Mouse (Mus musculus) MEL (cell line): ENCODE measurements around the gene Epha4. TPM values are rescaled to one million over a fixed set of nuclear protein-coding genes. Genes with fewer than 3 reads are reported as not detected.

Source experiments
- DNase-seq: peaks from one replicate; pipeline ENCODE4 v3.0.0; 2011; ENCODE audit warnings: low read depth, low spot score
- H3K27ac ChIP-seq: 2 replicates; pipeline ENCODE4 v1.5.1; 2012; ENCODE audit warnings: low read depth, mild to moderate bottlenecking, control low read depth, low read length, moderate library complexity; ENCODE audit not compliant: control insufficient read depth
- H3K27me3 ChIP-seq, 2 experiments: fragments of 150-350 bp in 1 of 2; sonication (generic) in 1 of 2; 2 replicates each; pipeline ENCODE4 v1.6.1; 2012; ENCODE audit warnings: low read length in 2 of 2, mild to moderate bottlenecking in 2 of 2, improper control_type of control experiment in 1 of 2, moderate library complexity in 1 of 2; ENCODE audit not compliant: insufficient read depth in 2 of 2, control insufficient read depth in 1 of 2
- H3K36me3 ChIP-seq, 2 experiments: 2 replicates each; pipeline ENCODE4 v1.6.1; 2012 to 2014; ENCODE audit warnings: low read length in 2 of 2, improper control_type of control experiment in 1 of 2, inconsistent platforms in 1 of 2, mild to moderate bottlenecking in 1 of 2; ENCODE audit not compliant: insufficient read depth in 2 of 2, control insufficient read depth in 1 of 2
- H3K4me1 ChIP-seq, 2 experiments: fragments of 150-350 bp in 1 of 2; sonication (generic) in 1 of 2; 2 replicates each; pipeline ENCODE4 v1.6.1; 2012; ENCODE audit warnings: low read length in 2 of 2, improper control_type of control experiment in 1 of 2, mild to moderate bottlenecking in 1 of 2; ENCODE audit not compliant: insufficient read depth in 2 of 2, control insufficient read depth in 1 of 2
- H3K4me3 ChIP-seq, 2 experiments: fragments of 150-350 bp in 1 of 2; sonication (generic) in 1 of 2; 2 replicates each; pipeline ENCODE4 v1.5.1; 2012; ENCODE audit warnings: low read depth in 2 of 2, low read length in 2 of 2, mild to moderate bottlenecking in 2 of 2, moderate library complexity in 2 of 2, control low read depth in 1 of 2, improper control_type of control experiment in 1 of 2; ENCODE audit not compliant: control insufficient read depth in 1 of 2, insufficient read depth in 1 of 2
- H3K79me2 ChIP-seq: 2 replicates; pipeline ENCODE4 v1.6.1; 2012; ENCODE audit warnings: mild to moderate bottlenecking, low read length, moderate library complexity; ENCODE audit not compliant: control insufficient read depth, poor library complexity, insufficient read depth
- H3K9ac ChIP-seq: 2 replicates; pipeline ENCODE4 v1.6.1; 2012; ENCODE audit warnings: low read depth, mild to moderate bottlenecking, control low read depth, low read length, moderate library complexity; ENCODE audit not compliant: control insufficient read depth, poor library complexity, severe bottlenecking
- H3K9me3 ChIP-seq: fragments of 150-350 bp; sonication (generic); replicated peaks from 2 replicates; pipeline ENCODE4 v1.6.1; 2012; ENCODE audit warnings: mild to moderate bottlenecking, low read length, improper control_type of control experiment, moderate library complexity; ENCODE audit not compliant: insufficient read depth
- BHLHE40 ChIP-seq: IDR thresholded peaks from 2 replicates; pipeline ENCODE4 v1.6.1; 2012; ENCODE audit warnings: low read depth, mild to moderate bottlenecking, inconsistent platforms, low read length, improper control_type of control experiment, borderline replicate concordance
- ELF1 ChIP-seq: IDR thresholded peaks from 2 replicates; pipeline ENCODE4 v1.6.1; 2014; ENCODE audit warnings: low read depth, mild to moderate bottlenecking, inconsistent platforms, low read length, improper control_type of control experiment, moderate library complexity
- ETS1 ChIP-seq: IDR thresholded peaks from 2 replicates; pipeline ENCODE4 v1.6.1; 2012; ENCODE audit warnings: low read depth, mild to moderate bottlenecking, inconsistent platforms, low read length, improper control_type of control experiment, moderate library complexity
- GABPA ChIP-seq: IDR thresholded peaks from 2 replicates; pipeline ENCODE4 v1.6.1; 2012; ENCODE audit warnings: low read depth, mild to moderate bottlenecking, inconsistent platforms, low read length, improper control_type of control experiment, moderate library complexity
- GATA1 ChIP-seq: IDR thresholded peaks from 2 replicates; pipeline ENCODE4 v1.6.1; 2011; ENCODE audit warnings: low read depth, low read length, improper control_type of control experiment
- HCFC1 ChIP-seq: IDR thresholded peaks from 2 replicates; pipeline ENCODE4 v1.6.1; 2012; ENCODE audit warnings: low read depth, mild to moderate bottlenecking, inconsistent platforms, low read length, improper control_type of control experiment, moderate library complexity
- JUND ChIP-seq: IDR thresholded peaks from 2 replicates; pipeline ENCODE4 v1.6.1; 2011; ENCODE audit warnings: low read depth, mild to moderate bottlenecking, improper control_type of control experiment, low read length
- MAZ ChIP-seq: IDR thresholded peaks from 2 replicates; pipeline ENCODE4 v1.6.1; 2012; ENCODE audit warnings: low read depth, mild to moderate bottlenecking, inconsistent platforms, low read length, improper control_type of control experiment
- MXI1 ChIP-seq: IDR thresholded peaks from 2 replicates; pipeline ENCODE4 v1.6.1; 2011; ENCODE audit warnings: mild to moderate bottlenecking, low read depth, low read length, improper control_type of control experiment
- MYB ChIP-seq: IDR thresholded peaks from 2 replicates; pipeline ENCODE4 v1.6.1; 2011; ENCODE audit warnings: mild to moderate bottlenecking, low read depth, low read length, improper control_type of control experiment
- MYC ChIP-seq: IDR thresholded peaks from 2 replicates; pipeline ENCODE4 v1.6.1; 2011; ENCODE audit warnings: low read depth, mild to moderate bottlenecking, low read length, improper control_type of control experiment, moderate library complexity
- NRF1 ChIP-seq: IDR thresholded peaks from 2 replicates; pipeline ENCODE4 v1.6.1; 2014; ENCODE audit warnings: low read depth, mild to moderate bottlenecking, inconsistent platforms, low read length, improper control_type of control experiment, moderate library complexity; ENCODE audit not compliant: poor library complexity, insufficient read depth, severe bottlenecking
- POLR2A ChIP-seq, 2 experiments: IDR thresholded peaks; 2 replicates each; pipeline ENCODE4 v1.6.1; 2011 to 2012; ENCODE audit warnings: low read length in 2 of 2, mild to moderate bottlenecking in 2 of 2, control low read depth in 1 of 2, improper control_type of control experiment in 1 of 2, low read depth in 1 of 2, moderate library complexity in 1 of 2; ENCODE audit not compliant: control insufficient read depth in 1 of 2, insufficient read depth in 1 of 2, poor library complexity in 1 of 2
- POLR2AphosphoS2 ChIP-seq: IDR thresholded peaks from 2 replicates; pipeline ENCODE4 v1.6.1; 2011; ENCODE audit warnings: low read length, improper control_type of control experiment
- POLR2AphosphoS5 ChIP-seq: IDR thresholded peaks from 2 replicates; pipeline ENCODE4 v1.6.1; 2012; ENCODE audit warnings: low read depth, borderline replicate concordance, mild to moderate bottlenecking, inconsistent platforms, low read length, moderate library complexity, mixed read lengths
- RAD21 ChIP-seq: IDR thresholded peaks from 2 replicates; pipeline ENCODE4 v1.6.1; 2011; ENCODE audit warnings: mild to moderate bottlenecking, low read depth, low read length, improper control_type of control experiment
- RCOR1 ChIP-seq: IDR thresholded peaks from 2 replicates; pipeline ENCODE4 v1.6.1; 2012; ENCODE audit warnings: low read depth, mild to moderate bottlenecking, inconsistent platforms, low read length, improper control_type of control experiment
- SIN3A ChIP-seq: IDR thresholded peaks from 2 replicates; pipeline ENCODE4 v1.6.1; 2012; ENCODE audit warnings: low read length, improper control_type of control experiment, inconsistent platforms
- TBP ChIP-seq: IDR thresholded peaks from 2 replicates; pipeline ENCODE4 v1.8.0; 2011; ENCODE audit warnings: low read depth, low read length, improper control_type of control experiment
- TCF12 ChIP-seq: IDR thresholded peaks from 2 replicates; pipeline ENCODE4 v1.6.1; 2014; ENCODE audit warnings: low read depth, mild to moderate bottlenecking, inconsistent platforms, low read length, improper control_type of control experiment, moderate library complexity
- UBTF ChIP-seq: IDR thresholded peaks from 2 replicates; pipeline ENCODE4 v1.6.1; 2012; ENCODE audit warnings: low read depth, mild to moderate bottlenecking, inconsistent platforms, low read length, improper control_type of control experiment, moderate library complexity, borderline replicate concordance; ENCODE audit not compliant: insufficient read depth
- USF1 ChIP-seq: IDR thresholded peaks from 2 replicates; pipeline ENCODE4 v1.6.1; 2014; ENCODE audit warnings: low read depth, mild to moderate bottlenecking, inconsistent platforms, low read length, improper control_type of control experiment, moderate library complexity
- USF2 ChIP-seq, 2 experiments: IDR thresholded peaks; 2 replicates each; pipeline ENCODE4 v1.6.1; 2011 to 2012; ENCODE audit warnings: improper control_type of control experiment in 2 of 2, low read length in 2 of 2, borderline replicate concordance in 1 of 2, inconsistent platforms in 1 of 2, low read depth in 1 of 2, mild to moderate bottlenecking in 1 of 2; ENCODE audit not compliant: insufficient read depth in 1 of 2
- ZC3H11A ChIP-seq: IDR thresholded peaks from 2 replicates; pipeline ENCODE4 v1.6.1; 2012; ENCODE audit warnings: low read depth, mild to moderate bottlenecking, inconsistent platforms, low read length, improper control_type of control experiment
- ZKSCAN1 ChIP-seq: IDR thresholded peaks from 2 replicates; pipeline ENCODE4 v1.6.1; 2012; ENCODE audit warnings: low read depth, mild to moderate bottlenecking, inconsistent platforms, low read length, improper control_type of control experiment, moderate library complexity
- polyA plus RNA-seq, 2 experiments: library from polyadenylated mRNA; stranded (reverse) in 1 of 2; unstranded in 1 of 2; fragments of >175 nt in 1 of 2; fragments of >200 nt in 1 of 2; gene quantifications; 2 replicates each; pipeline versions ENCODE4 v1.2.1 to v1.2.4; 2012; ENCODE audit warnings: low replicate concordance in 2 of 2, low read depth in 1 of 2; ENCODE audit not compliant: insufficient read length in 2 of 2, insufficient read depth in 1 of 2, missing spikeins in 1 of 2
- total RNA-seq: library from RNA; depleted of rRNA; stranded (reverse); fragments of 300-350 nt; gene quantifications from 2 replicates; pipeline ENCODE4 v1.2.3, GENCODE M21; 2012

The Epha4 gene
- total and polyA plus RNA-seq, 3 experiments = not detected

DNA sequence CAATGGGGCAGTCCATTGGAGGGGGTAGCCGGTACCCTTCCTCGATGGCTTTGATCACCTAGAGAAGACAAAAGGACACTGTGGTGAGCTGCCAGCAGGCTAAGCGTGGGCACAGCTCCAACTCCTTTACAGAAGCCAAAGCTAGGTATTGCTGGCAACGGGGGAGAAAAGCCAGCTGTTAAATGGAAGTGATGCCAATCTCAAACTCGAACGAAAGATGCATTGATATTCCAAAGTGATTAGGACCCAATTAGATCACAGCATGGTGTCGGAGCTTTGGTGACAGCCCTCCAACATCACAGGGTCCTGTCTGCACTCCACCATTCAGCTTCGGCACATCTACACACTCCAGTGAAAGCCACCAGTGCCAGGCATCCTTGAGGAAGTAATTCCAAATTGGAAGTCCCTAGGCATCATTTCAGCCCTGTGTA lies 137.3 kb downstream of the Epha4 start:
- Histone ChIP-seq H3K27ac (no peak overlapping the region), H3K36me3 (no peaks in the 10 kb centered on the region), H3K9me3 (no peaks in the 10 kb centered on the region), H3K9ac (no peak overlapping the region), H3K4me1 (no peaks in the 10 kb centered on the region), H3K4me3 (no peak overlapping the region), H3K79me2 (no peaks in the 10 kb centered on the region), H3K27me3 (no peaks in the 10 kb centered on the region)
- no peak for TF ChIP-seq POLR2A (IDR thresholded peaks at IDR 0.05; ENCODE audit: control insufficient read depth in 1 of 2, insufficient read depth in 1 of 2, low read depth in 1 of 2, low read length in 2 of 2, poor library complexity in 1 of 2)
- TF ChIP-seq USF1 = no peak
- no peak for TF ChIP-seq HCFC1
- no peak for DNase-seq

DNA sequence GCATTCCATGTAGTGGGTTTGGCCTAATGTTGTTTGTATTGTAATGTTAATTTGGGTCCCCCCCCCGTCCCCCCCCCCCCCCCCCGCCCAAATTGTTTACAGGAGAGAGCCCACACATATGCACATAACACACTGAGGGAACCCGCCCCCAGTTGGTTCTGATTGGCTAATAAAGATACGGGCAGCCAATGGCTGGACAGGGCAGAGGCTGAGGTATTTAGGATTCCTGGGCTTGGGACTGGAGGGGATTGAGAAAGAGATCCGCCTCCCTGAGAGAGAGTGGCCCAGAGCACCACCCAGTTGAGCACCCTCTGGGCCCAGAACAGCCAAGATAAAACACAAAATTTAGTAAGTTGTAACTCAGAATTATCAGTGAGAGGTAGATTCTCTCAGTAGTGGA lies 140.8 kb downstream of the Epha4 start:
- no peak overlapping the region for H3K27ac ChIP-seq
- no peaks in the 10 kb centered on the region for H3K36me3 ChIP-seq
- no peak overlapping the region for H3K4me3 ChIP-seq
- no peaks in the 10 kb centered on the region for H3K9me3 ChIP-seq
- H3K79me2 ChIP-seq = no peaks in the 10 kb centered on the region
- no peaks in the 10 kb centered on the region for H3K4me1 ChIP-seq
- TF ChIP-seq TBP (no peak), MXI1 (no peak), POLR2AphosphoS5 (no peak), GABPA (no peak), GATA1 (no peak), TCF12 (no peak), ELF1 (no peak), SIN3A (no peak)
- DNase-seq = no peak
- no peaks in the 10 kb centered on the region for H3K27me3 ChIP-seq
- H3K9ac ChIP-seq = no peak overlapping the region

DNA sequence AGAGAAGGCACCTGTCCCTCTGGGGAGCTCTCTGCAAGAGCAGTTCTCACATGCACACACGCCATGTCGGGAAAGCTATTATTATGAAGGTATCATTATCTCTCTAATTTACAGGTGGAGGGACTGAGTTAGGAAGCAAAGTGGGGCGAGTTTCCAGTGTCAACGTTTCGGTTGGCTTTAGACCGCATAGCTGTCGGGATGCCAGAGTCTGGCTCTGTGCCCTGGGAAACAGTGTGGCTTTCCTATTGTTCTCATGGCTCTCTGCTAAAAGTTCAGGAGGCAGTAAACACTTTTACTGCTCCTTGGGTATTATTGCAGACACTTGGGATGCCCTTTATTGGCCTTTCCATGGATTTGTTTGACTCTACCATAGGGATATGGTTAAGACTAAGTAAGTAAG lies 144.0 kb downstream of the Epha4 start:
- H3K4me3 ChIP-seq = no peak overlapping the region
- no peak overlapping the region for H3K9ac ChIP-seq
- TF ChIP-seq JUND (no peak), GABPA (no peak), ELF1 (no peak), ZC3H11A (no peak), MYB (no peak), POLR2AphosphoS5 (no peak), RCOR1 (no peak), BHLHE40 (no peak), RAD21 (no peak), USF1 (no peak), ETS1 (no peak), MYC (no peak), UBTF (no peak), POLR2AphosphoS2 (no peak), USF2 (IDR thresholded peaks at IDR 0.05; ENCODE audit: borderline replicate concordance in 1 of 2, insufficient read depth in 1 of 2, low read depth in 1 of 2, low read length in 2 of 2) (no peak), ZKSCAN1 (no peak), NRF1 (no peak), HCFC1 (no peak), TBP (no peak), MAZ (no peak)
- H3K27me3 ChIP-seq = no peaks in the 10 kb centered on the region
- no peaks in the 10 kb centered on the region for H3K79me2 ChIP-seq
- H3K4me1 ChIP-seq = no peaks in the 10 kb centered on the region
- DNase-seq = no peak
- no peak overlapping the region for H3K27ac ChIP-seq
- no peaks in the 10 kb centered on the region for H3K36me3 ChIP-seq
- H3K9me3 ChIP-seq = no peaks in the 10 kb centered on the region
